Mouse (Mus musculus) cortical plate, adult 2 months (tissue): ENCODE data around the gene Gm45753.

ENCODE experiments used
- CTCF ChIP-seq: fragments of 200-500 bp; IDR thresholded peaks from 2 replicates; pipeline ENCODE4 v1.5.1; 2011; ENCODE audit warnings: mild to moderate bottlenecking, control low read depth, low read length; ENCODE audit not compliant: insufficient read depth; ENCODE audit errors: extremely low read depth
- POLR2A ChIP-seq: fragments of 200-500 bp; IDR thresholded peaks from 2 replicates; pipeline ENCODE4 v1.6.1; 2011; ENCODE audit warnings: mild to moderate bottlenecking, low read length, control low read depth; ENCODE audit not compliant: insufficient read depth; ENCODE audit errors: extremely low read depth

DNA sequence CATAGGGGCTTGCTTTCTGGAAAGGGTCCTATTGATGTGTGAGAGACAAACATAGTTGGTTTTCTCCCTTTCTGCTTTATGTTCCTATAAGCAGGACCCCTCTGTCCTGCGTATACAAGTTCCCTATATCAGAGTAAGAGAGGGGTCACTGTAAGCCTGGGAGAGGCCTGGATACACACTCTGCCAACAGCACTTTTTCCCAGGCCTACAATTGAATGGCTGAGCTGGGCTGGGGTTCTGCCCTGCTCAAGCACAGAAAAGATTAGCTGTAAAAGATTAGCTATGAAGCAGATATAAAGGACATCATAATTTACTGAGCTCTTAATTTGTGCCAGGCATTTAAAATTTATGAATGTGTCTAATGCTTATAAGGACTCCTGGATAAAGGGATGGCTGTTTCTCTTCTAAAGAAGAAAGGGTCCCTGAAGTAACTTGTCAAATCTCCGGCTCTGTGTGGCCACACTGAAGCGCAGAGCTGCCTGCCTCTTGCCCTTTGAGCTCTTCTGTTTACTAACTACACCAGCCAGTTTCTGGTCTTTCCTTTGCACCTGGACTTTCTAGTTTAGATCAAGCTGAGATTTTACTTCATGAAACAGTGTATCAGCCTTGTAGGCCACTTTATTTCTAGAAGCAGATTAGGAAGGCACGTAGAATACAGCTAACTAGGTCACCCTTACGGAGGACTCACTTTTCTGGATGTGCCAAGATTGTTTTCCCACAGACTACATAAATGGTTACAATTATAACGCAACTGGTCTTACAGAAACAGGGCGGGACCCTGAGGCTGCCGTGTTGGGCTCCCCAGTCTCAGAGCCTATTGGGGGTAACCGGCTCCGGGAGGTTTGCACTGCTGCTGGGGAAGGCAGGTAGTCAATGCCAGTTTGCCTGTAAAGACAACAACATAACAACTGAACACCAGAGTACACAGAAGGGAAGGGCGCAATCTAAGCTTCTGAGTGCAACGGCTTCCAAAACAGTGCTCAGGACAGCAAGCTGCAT lies 33.7 kb upstream of the Gm45753 start:
- TF ChIP-seq CTCF, result no peak
- no peak for TF ChIP-seq POLR2A
